Mouse (Mus musculus) adrenal gland, adult (tissue): ENCODE measurements around the gene Tex26.

Source experiments
- DNase-seq, 2 experiments: peaks; one replicate each; pipeline ENCODE4 v3.0.0; 2022 to 2023; ENCODE audit warnings: low spot score in 1 of 2; ENCODE audit not compliant: inconsistent age in 2 of 2

The Tex26 gene

GRCm38 (mm10) chr5:149439531-149440179 lies at the start of gene Tex26:
TSS of gene Tex26 (plus strand) at chr5:149439660.
- peak; percentile 55 to 73 for DNase-seq

- DNase-seq, result no peak
Measured at GRCm38 (mm10) chr5:149391574-149392375, 47.7 kb upstream of the Tex26 start.

DNA sequence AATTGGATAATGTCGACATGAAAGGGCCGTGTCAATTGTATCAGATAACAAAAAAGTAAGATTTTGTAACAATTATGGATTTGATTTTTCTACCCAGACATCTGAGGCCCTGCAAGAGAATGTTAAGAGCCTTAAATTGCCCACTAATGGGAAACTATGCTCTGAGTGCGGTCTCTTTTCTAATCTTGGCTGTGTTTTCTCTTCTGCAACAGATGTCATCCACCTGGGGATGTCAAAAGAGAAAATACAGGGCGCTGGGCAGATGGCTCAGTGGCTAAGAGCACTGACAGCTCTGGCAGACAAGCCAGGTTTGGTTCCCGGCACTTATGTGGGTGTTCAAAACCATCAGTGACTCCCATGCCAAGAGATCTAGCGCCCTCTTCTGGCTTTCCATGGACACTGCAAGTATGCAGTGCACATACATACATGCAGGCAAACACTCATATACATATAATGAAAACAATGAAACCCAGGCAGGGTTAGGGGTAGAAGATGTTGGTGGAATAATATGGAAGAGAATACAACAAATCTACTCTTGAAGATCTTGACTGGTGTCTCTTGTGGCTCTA lies 47.0 kb upstream of the Tex26 start:
- DNase-seq, result no peak

DNA sequence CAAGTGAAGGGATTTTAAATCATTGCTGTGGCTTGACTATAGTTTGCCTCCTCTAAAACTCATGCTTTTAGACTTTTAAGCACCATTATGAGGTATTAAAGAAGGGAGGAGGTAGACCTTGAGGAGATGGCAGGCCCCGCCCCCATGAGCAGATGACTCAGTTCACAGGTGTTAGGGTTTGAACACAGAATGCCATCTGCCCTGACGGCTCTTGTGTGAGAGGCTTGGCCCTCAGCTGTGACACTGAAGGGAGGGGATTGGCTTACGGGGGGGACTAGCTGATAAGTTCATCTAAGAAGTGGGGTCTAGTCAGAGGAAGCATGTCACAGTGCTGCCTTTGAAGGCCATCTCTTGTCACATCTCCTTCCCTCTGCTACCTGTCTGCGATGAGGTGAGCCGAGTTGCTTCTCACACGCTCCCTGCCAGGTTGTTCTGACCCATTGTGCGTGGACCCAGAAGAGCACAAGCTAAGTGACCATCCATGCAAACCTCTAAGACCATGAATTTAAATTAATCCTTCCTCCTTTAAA lies 37.9 kb upstream of the Tex26 start:
- no peak for DNase-seq

GRCm38 (mm10) chr5:149402029-149402428 lies 37.4 kb upstream of the Tex26 start:
- DNase-seq, result no peak

DNA sequence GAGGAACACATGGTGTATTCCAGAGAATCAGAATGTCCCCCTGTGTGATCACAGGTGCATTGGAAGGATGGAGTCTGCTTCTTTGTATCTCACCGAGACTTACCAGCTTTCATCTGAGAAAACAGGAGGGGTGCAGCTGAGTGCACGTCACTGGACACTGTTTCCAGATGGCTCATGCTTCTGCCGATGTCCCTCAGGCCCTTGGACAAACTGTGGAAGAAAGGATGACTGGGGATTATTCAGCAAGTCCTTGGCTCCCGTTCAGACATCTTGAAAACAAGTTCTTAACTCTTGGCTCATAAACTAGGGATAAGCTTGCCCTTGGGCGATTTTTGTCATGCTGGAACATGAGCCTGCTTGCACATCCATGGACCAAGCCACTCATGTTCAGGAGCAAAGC lies 36.1 kb upstream of the Tex26 start:
- peak; percentile 33 to 67 for DNase-seq

GRCm38 (mm10) chr5:149404710-149405109 lies 34.8 kb upstream of the Tex26 start:
- DNase-seq, result no peak

DNA sequence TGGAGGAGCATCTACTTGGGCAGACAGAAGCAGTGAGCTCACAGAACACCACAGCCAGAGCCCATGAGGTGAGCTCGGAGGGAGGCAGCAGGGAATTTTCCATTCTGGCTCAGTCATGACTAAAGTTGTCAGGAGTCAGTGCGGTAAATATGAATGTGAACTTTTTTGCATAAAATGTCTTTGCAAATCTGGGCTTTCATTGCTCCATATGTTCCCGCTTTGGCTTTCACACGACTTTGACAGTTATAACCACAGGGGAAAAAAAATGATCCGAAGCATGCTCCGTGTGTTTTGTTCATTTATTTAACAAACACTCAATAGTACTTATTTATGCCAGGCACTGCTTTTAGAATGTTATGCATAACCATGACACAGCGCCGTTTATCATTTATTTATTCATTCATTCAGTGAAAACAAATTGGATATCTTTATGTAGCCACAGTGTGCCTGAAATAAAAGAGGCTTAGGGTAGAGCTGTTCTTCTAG lies 32.6 kb upstream of the Tex26 start:
- DNase-seq, result no peak

DNA sequence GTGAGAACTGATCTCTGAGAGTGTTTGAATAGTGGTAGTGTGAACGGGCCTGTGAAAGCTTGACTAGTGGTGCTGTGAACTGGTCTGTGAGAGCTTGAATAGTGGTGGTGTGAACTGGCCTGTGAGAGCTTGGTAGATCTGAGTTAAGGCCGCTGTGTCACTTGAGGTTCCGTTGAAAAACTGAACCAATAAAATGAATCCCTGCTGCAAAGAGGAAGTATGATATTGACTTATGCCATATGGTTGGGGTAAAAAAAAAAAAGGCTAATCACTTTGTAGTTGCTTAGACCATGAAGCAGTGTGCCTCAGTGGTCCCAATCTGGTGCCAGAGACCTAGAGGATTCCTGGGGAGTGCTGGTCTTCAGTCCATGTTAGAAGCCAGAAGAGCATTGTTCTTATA lies 30.0 kb upstream of the Tex26 start:
- no peak for DNase-seq

DNA sequence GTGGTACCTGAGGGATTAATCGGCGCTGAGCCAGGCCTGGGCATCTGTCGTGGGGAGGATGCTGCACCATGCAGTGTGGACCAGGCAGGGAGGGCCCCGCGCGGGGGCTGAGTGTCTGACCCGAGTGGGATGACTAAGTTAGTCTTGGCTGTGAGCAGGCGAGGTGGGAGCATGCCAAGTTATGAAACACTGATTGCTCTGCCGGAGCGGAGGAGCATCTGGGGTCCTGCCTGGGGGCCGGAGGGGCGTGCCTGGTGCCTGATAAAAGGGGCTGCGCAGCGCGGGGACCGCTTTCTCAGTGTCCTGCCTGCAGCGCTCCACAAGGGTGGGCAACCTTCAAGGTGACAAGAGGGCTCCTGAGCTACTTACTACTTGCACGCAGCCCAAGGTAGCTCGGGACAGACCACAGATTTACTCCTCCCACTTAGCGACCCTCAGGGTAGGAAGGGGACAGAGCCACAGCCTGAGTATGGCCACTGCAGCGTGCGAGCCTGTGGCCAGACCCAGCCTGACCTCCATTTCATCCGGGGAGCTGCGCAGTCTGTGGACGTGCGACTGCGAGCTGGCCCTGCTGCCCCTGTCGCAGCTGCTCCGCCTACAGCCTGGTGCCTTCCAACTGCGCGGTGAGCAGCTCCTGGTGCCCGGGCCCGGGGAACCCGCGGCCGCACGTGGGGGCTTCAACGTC lies 27.8 kb upstream of the Tex26 start, which contains the start of gene Medag:
Gene Medag (plus strand): TSS at position 241 of the 685 bp plus-strand sequence.
- peak; percentile 85 to 92 for DNase-seq

DNA sequence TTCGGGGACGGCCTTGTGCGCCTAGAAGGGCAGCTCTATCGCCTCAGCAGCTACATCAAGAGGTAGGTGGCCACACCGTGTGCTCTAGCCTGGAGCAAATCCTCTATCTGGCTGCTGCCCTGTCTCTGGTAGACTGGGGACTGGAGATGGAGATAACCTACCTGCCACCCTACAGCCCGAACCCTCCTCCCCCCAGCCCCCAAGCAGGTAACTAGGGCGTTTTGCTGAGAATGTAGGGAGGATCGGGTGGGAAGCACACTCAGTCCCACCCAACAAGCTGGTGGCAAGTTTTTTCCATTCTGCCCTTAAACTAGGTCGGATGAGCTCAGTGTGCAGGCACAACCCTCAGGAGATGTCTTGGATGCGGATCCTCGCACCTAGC lies 27.3 kb upstream of the Tex26 start:
- no peak for DNase-seq

- no peak for DNase-seq
Measured at GRCm38 (mm10) chr5:149412671-149413070, 26.8 kb upstream of the Tex26 start.

GRCm38 (mm10) chr5:149414369-149415167 lies 24.9 kb upstream of the Tex26 start:
- no peak for DNase-seq

DNA sequence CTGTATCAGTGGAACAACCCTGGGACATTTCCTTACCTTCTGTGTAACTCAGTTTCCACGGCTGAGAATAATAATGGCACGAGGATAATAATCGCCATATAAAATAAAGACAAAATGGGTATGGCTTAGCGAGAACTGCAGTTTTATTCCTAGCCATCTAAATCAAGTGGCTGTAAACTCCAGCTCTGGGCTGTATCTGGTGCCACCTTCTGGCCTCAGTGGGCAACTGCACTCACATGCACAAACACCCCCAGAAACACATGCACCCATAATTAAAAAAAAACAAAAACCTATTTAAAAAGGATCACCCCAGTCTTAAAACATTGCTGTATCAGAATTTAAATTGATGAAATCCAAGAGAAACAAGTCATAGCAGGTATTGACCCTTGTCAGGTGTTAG lies 22.1 kb upstream of the Tex26 start:
- DNase-seq, result no peak

DNA sequence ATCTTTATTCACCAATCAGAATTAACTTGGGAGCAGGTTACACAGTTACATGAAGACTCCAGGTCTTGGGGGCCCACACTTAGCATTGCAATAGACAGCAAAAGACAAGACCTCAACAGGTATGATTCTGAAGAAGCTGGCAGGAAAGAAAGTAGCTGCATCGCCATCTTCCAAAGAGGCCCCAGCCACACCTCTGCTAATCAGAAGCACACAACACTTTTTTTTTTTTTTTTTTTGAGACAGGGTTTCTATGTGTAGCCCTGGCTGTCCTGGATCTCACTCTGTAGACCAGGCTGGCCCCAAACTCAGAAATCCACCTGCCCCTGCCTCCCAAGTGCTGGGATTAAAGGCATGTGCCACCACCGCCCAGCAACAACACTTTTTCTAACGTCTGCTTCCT lies 12.9 kb upstream of the Tex26 start:
- no peak for DNase-seq

DNA sequence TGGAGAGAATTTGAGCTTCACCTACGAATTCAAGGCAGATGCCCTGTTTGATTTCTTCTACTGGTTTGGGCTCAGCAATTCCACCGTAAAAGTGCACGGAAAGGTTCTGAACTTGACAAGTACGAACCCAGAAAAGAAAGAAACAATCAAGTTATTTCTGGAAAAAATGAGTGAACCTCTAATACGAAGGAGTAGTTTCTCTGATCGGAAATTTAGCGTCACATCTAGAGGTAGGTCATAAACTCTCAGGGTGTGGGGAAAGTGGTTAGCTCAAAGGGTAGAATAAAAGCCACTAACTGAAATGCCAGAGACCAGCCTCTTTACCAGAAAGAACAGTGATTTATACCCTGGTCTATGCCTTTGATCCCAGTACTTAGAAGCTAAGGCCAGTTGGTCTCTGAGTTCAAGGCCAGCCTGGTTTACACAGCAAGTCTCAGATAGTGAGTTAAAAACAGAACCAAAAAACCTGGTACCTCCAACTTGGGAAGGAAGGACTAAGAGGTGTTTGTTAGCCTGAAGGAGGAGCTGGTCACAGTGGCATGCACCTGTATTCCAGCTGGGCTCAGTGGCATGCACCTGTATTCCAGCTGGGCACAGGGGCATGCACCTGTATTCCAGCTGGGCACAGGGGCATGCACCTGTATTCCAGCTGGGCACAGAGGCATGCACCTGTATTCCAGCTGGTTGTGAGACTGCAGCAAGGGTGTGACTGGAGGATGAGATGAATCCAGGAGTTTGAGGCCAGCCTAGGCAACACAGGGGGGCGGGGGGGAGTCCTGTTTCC lies 12.0 kb upstream of the Tex26 start:
- DNase-seq, result peak in 1 of 2 experiments; percentile 61

DNA sequence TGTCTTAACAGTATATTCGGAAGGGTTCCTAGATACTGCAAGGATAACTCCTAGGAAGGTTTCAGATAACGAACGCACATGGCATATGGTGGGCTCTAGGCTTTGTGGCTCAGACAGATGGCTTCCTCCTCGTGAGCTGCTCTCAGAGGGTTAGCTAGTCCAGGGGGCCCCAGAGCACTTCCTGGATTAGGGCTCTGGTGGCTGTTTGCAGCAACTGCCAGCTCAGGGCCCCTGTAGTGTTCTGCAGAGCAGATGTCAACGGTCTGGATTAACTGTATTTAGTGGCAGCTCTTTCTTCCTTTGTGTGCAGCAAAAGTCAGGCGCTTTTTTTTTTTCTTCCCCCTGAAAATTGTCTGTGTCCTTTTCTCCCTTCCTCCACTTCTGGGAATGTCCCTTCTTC lies 11.1 kb upstream of the Tex26 start:
- DNase-seq, result peak in 1 of 2 experiments; percentile 55

DNA sequence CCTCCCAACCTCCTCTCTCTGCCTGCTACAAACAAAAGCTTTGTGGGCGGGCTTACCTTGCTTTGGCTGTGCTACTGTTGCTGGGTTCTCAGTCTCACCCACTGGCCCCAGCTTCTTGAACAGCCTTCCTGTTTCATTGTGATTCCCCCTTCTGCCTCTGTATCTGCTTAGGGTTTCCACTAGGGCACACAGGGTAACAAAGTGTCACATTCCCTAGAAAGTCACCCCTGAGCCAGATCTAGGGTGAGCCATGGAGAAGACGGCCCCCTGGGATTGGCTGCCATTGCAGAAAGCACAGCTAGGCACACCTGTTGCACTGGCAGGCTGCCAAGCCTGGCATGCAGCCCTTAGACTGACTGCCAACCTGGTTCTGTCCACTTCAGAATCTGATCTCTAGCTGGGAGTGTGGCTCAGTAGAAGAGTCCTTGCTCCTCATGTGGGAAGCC lies 10.6 kb upstream of the Tex26 start:
- DNase-seq, result peak; percentile 29 to 56

- no peak for DNase-seq
Measured at GRCm38 (mm10) chr5:149429541-149429940, 9.9 kb upstream of the Tex26 start.
